Mouse (Mus musculus) liver, postnatal 0 days (tissue): ENCODE measurements at regions not wholly inside any gene's neighbourhood (a gene's known extent, or its start where the extent isn't known, plus 50 kb on each side); places are given as distances from the start of the nearest gene placed in this dataset.

Source experiments
- CTCF ChIP-seq: sonication (generic); IDR thresholded peaks from 2 replicates; pipeline ENCODE4 v1.5.1; 2016; ENCODE audit warnings: antibody characterized with exemption, low read depth
- EP300 ChIP-seq: IDR thresholded peaks from 2 replicates; pipeline ENCODE4 v1.6.1; 2016; ENCODE audit warnings: antibody characterized with exemption, low read depth, mild to moderate bottlenecking

DNA sequence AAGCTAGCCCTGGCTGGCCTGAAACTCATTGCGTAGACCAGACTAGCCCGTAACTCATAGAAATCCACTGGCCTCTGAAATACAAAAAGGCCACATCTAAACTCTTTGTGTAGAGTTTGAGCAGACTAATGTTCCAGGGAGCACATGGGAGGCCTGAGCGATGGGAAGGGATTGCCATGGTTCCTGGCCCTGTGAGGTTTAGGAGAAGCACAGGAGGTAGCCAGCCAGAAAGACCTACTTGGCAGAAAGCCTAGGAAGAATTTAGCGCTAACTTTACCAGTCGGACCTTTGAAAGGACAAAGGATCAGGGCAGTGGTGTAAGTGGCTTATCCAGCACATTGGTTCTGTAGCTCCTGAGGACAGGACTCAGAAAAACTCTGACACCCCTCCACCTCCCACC lies 407.6 kb downstream of the Bcor start:
- TF ChIP-seq CTCF (no peak), EP300 (no peak)
